In genomic region chr16:91596779-91597671, GRCm38 (mm10) we compare ENCODE assay signal across 8 mouse cellular contexts. TPM values are rescaled to one million over a fixed set of nuclear protein-coding genes. Genes with fewer than 3 reads are reported as not detected.
DNase-seq lines count a peak whose midpoint lies in the region; ATAC-seq and TF ChIP-seq lines count a peak whose summit lies in the region.

No protein-coding gene starts in this region.

- 0 out of 2 replicates have a peak, but pooled peaks cover 5% of the 10 kb centered on the region for H3K4me1 ChIP-seq in kidney, postnatal 0 days (replicated peaks; ENCODE audit: insufficient read depth, low read length)
- peaks cover 20% of the 10 kb centered on the region for H3K4me1 ChIP-seq in embryonic facial prominence, embryonic 10.5 days
- peaks cover 7% of the 10 kb centered on the region for H3K4me1 ChIP-seq in hindbrain, embryonic 14.5 days (replicated peaks; ENCODE audit: control insufficient read depth, insufficient read depth, low read length)

- peak overlapping the region; percentile 76 for H3K4me3 ChIP-seq in kidney, postnatal 0 days (replicated peaks; ENCODE audit: low read depth, low read length)
- H3K4me3 ChIP-seq in embryonic facial prominence, embryonic 10.5 days: peak overlapping the region; percentile 88
- H3K4me3 ChIP-seq in hindbrain, embryonic 14.5 days (replicated peaks; ENCODE audit: low read length): peak overlapping the region; percentile 91

- peak overlapping the region; percentile 62 for H3K27ac ChIP-seq in kidney, postnatal 0 days
- H3K27ac ChIP-seq in embryonic facial prominence, embryonic 10.5 days (replicated peaks): peak overlapping the region; percentile 81
- H3K27ac ChIP-seq in hindbrain, embryonic 14.5 days: peak overlapping the region; percentile 76

- under 1% methylated on average over 75 of the region's 75 CpGs for WGBS in kidney, postnatal 0 days
- WGBS in embryonic facial prominence, embryonic 10.5 days: under 1% methylated on average over 75 of the region's 75 CpGs
- under 1% methylated on average over 65 of the region's 75 CpGs for WGBS in hindbrain, embryonic 14.5 days

- no peak for TF ChIP-seq CTCF in kidney, postnatal 0 days (IDR thresholded peaks at IDR 0.05; ENCODE audit: low read depth)

- peak overlapping the region; percentile 67 for H3K9ac ChIP-seq in kidney, postnatal 0 days (ENCODE audit: low read depth, low read length)
- H3K9ac ChIP-seq in hindbrain, embryonic 14.5 days: peak overlapping the region; percentile 84

- no peaks in the 10 kb centered on the region for H3K27me3 ChIP-seq in kidney, postnatal 0 days (ENCODE audit: insufficient read depth, low read length)
- H3K27me3 ChIP-seq in embryonic facial prominence, embryonic 10.5 days (replicated peaks; ENCODE audit: low read depth, poor library complexity, severe bottlenecking): peaks cover 41% of the 10 kb centered on the region
- peaks cover 15% of the 10 kb centered on the region for H3K27me3 ChIP-seq in hindbrain, embryonic 14.5 days (ENCODE audit: control insufficient read depth, insufficient read depth, low read length)
- H3K27me3 ChIP-seq in splenic B cell, adult 2 months (ENCODE audit: control insufficient read depth, insufficient read depth, low read length, poor library complexity, severe bottlenecking): no peaks in the 10 kb centered on the region

- DNase-seq in kidney, postnatal 0 days (ENCODE audit: low spot score): peak; percentile 67
- no peak for DNase-seq in kidney, postnatal 4 days
- peak; percentile 37 for DNase-seq in ES-CJ7 (ENCODE audit: low read depth, low spot score)
- peak; percentile 64 for DNase-seq in embryonic facial prominence, embryonic 10.5 days (ENCODE audit: low spot score)
- peak; percentile 28 for DNase-seq in hindbrain, embryonic 14.5 days (ENCODE audit: low spot score)
- DNase-seq in lung, postnatal 10 days: peak; percentile 56
- DNase-seq in splenic B cell, adult 2 months (ENCODE audit: low read depth, low spot score): peak; percentile 48
- no peak for DNase-seq in urinary bladder, postnatal 4 days (ENCODE audit: low spot score in 2 of 2)

- H3K4me2 ChIP-seq in kidney, postnatal 0 days (ENCODE audit: low read length): peak overlapping the region; percentile 79
- peak overlapping the region; percentile 79 for H3K4me2 ChIP-seq in hindbrain, embryonic 14.5 days (replicated peaks)

- H3K36me3 ChIP-seq in kidney, postnatal 0 days (ENCODE audit: insufficient read depth, low read length): no peaks in the 10 kb centered on the region
- H3K36me3 ChIP-seq in embryonic facial prominence, embryonic 10.5 days (replicated peaks): peaks cover 3% of the 10 kb centered on the region; the same call in 1 of the 2 replicates
- H3K36me3 ChIP-seq in hindbrain, embryonic 14.5 days (replicated peaks; ENCODE audit: control insufficient read depth, insufficient read depth): no peaks in the 10 kb centered on the region
- peaks cover 2% of the 10 kb centered on the region for H3K36me3 ChIP-seq in splenic B cell, adult 2 months (ENCODE audit: control insufficient read depth, insufficient read depth, low read length, poor library complexity, severe bottlenecking)

- no peak for ATAC-seq in kidney, postnatal 0 days (replicated peaks; ENCODE audit: low FRiP score, low read depth)
- ATAC-seq in hindbrain, embryonic 14.5 days (ENCODE audit: low FRiP score): peak; percentile 3

- H3K9me3 ChIP-seq in kidney, postnatal 0 days (replicated peaks; ENCODE audit: low read length): no peaks in the 10 kb centered on the region
- H3K9me3 ChIP-seq in embryonic facial prominence, embryonic 10.5 days: no peaks in the 10 kb centered on the region
- H3K9me3 ChIP-seq in hindbrain, embryonic 14.5 days (ENCODE audit: control insufficient read depth, low read length): no peaks in the 10 kb centered on the region

RNA-seq across cellular contexts. Expression of gene Tmem50b, which starts 0.6 kb away (rescaled TPM):
- 42.3 and 45.0 TPM in 2 replicates for polyA plus RNA-seq in kidney, postnatal 0 days (2015; fragmentation: Nextera tagmentation; extraction: Ambion mirVana)
- 25.6 and 28.5 TPM in 2 replicates for polyA plus RNA-seq in embryonic facial prominence, embryonic 10.5 days (2016; fragmentation: Nextera tagmentation; extraction: Ambion mirVana)
- polyA plus RNA-seq in hindbrain, embryonic 14.5 days (2014; fragmentation: Nextera tagmentation; extraction: Ambion mirVana): 106 and 127 TPM in 2 replicates

RNA-seq across cellular contexts. Expression of gene Dnajc28, which starts 21.8 kb away (rescaled TPM):
- polyA plus RNA-seq in kidney, postnatal 0 days (2015; fragmentation: Nextera tagmentation; extraction: Ambion mirVana): 4.4 and 4.5 TPM in 2 replicates
- 4.2 and 4.6 TPM in 2 replicates for polyA plus RNA-seq in embryonic facial prominence, embryonic 10.5 days (2016; fragmentation: Nextera tagmentation; extraction: Ambion mirVana)
- 5.2 and 6.0 TPM in 2 replicates for polyA plus RNA-seq in hindbrain, embryonic 14.5 days (2014; fragmentation: Nextera tagmentation; extraction: Ambion mirVana)

RNA-seq across cellular contexts. Expression of gene Gart, which starts 49.7 kb away (rescaled TPM):
- polyA plus RNA-seq in kidney, postnatal 0 days (2015; fragmentation: Nextera tagmentation; extraction: Ambion mirVana): 68.5 and 71.0 TPM in 2 replicates
- 168 and 185 TPM in 2 replicates for polyA plus RNA-seq in embryonic facial prominence, embryonic 10.5 days (2016; fragmentation: Nextera tagmentation; extraction: Ambion mirVana)
- polyA plus RNA-seq in hindbrain, embryonic 14.5 days (2014; fragmentation: Nextera tagmentation; extraction: Ambion mirVana): 55.7 and 58.1 TPM in 2 replicates

RNA-seq across cellular contexts. Expression of gene Ifngr2, which starts 50.2 kb away (rescaled TPM):
- polyA plus RNA-seq in kidney, postnatal 0 days (2015; fragmentation: Nextera tagmentation; extraction: Ambion mirVana): 42.6 and 51.1 TPM in 2 replicates
- 29.9 and 32.7 TPM in 2 replicates for polyA plus RNA-seq in embryonic facial prominence, embryonic 10.5 days (2016; fragmentation: Nextera tagmentation; extraction: Ambion mirVana)
- 106 and 114 TPM in 2 replicates for polyA plus RNA-seq in hindbrain, embryonic 14.5 days (2014; fragmentation: Nextera tagmentation; extraction: Ambion mirVana)

RNA-seq across cellular contexts. Expression of gene Son, which starts 50.3 kb away (rescaled TPM):
- 108 and 112 TPM in 2 replicates for polyA plus RNA-seq in kidney, postnatal 0 days (2015; fragmentation: Nextera tagmentation; extraction: Ambion mirVana)
- 112 and 119 TPM in 2 replicates for polyA plus RNA-seq in embryonic facial prominence, embryonic 10.5 days (2016; fragmentation: Nextera tagmentation; extraction: Ambion mirVana)
- polyA plus RNA-seq in hindbrain, embryonic 14.5 days (2014; fragmentation: Nextera tagmentation; extraction: Ambion mirVana): 125 and 146 TPM in 2 replicates

Comparison
In these comparisons a context has a peak if more than half of its experiments do, and no peak if none do; other contexts are left out.
1. DNase-seq: peak in kidney, postnatal 0 days (single experiment), ES-CJ7 (single experiment), embryonic facial prominence, embryonic 10.5 days (single experiment), hindbrain, embryonic 14.5 days (single experiment), lung, postnatal 10 days (single experiment) and splenic B cell, adult 2 months (single experiment); none in kidney, postnatal 4 days (0 of 2) and urinary bladder, postnatal 4 days (0 of 2).
2. Peak in every context shown above with its lines, with median percentiles within 50 percentile points of each other: H3K27ac ChIP-seq and H3K4me3 ChIP-seq.